Mouse (Mus musculus) lung, postnatal 0 days (tissue): Measurements from ENCODE around the gene Ccdc148. TPM values are rescaled to one million over a fixed set of nuclear protein-coding genes. Genes with fewer than 3 reads are reported as not detected.
A peak's percentile ranks its signal among the peaks of the same experiment; 100 is the strongest.

Experiments used
- ATAC-seq: fragments of 200-750 bp; cut with Nextera tagmentation; 2 replicates; pipeline ENCODE4 v1.8.0; 2017; ENCODE audit warnings: moderate library complexity
- DNase-seq: peaks from one replicate; pipeline ENCODE4 v3.0.0-alpha.2; 2016; ENCODE audit warnings: low spot score
- H3K27ac ChIP-seq: fragments of 300-500 bp; sonication (generic); 2 replicates; pipeline ENCODE4 v1.5.1; 2014; ENCODE audit warnings: antibody characterized with exemption, mild to moderate bottlenecking, low read length, mixed read lengths
- H3K27me3 ChIP-seq: fragments of 300-500 bp; sonication (generic); replicated peaks from 2 replicates; pipeline ENCODE4 v1.6.1; 2014; ENCODE audit warnings: low read length, mixed read lengths; ENCODE audit not compliant: insufficient read depth
- H3K36me3 ChIP-seq: fragments of 300-500 bp; sonication (generic); 2 replicates; pipeline ENCODE4 v1.6.1; 2014; ENCODE audit warnings: low read length, mixed read lengths; ENCODE audit not compliant: insufficient read depth
- H3K4me1 ChIP-seq: fragments of 300-500 bp; sonication (generic); 2 replicates; pipeline ENCODE4 v1.6.1; 2014; ENCODE audit warnings: antibody characterized with exemption, low read depth, low read length, mixed read lengths; ENCODE audit not compliant: insufficient read depth
- H3K4me2 ChIP-seq: fragments of 300-500 bp; sonication (generic); replicated peaks from 2 replicates; pipeline ENCODE4 v1.6.1; 2014; ENCODE audit warnings: low read depth, mild to moderate bottlenecking, low read length, moderate library complexity, mixed read lengths
- H3K4me3 ChIP-seq: fragments of 300-500 bp; sonication (generic); 2 replicates; pipeline ENCODE4 v1.5.1; 2014; ENCODE audit warnings: low read depth, low read length
- H3K9ac ChIP-seq: fragments of 300-500 bp; sonication (generic); replicated peaks from 2 replicates; pipeline ENCODE4 v1.6.1; 2014; ENCODE audit warnings: low read depth, mild to moderate bottlenecking
- H3K9me3 ChIP-seq: fragments of 300-500 bp; sonication (generic); 2 replicates; pipeline ENCODE4 v1.6.1; 2016; ENCODE audit warnings: low read length, mixed read lengths
- CTCF ChIP-seq: IDR thresholded peaks from 2 replicates; pipeline ENCODE4 v1.5.1; 2016; ENCODE audit warnings: antibody characterized with exemption, mild to moderate bottlenecking
- EP300 ChIP-seq: IDR thresholded peaks from 2 replicates; pipeline ENCODE4 v1.6.1; 2016; ENCODE audit warnings: antibody characterized with exemption, mild to moderate bottlenecking, control low read depth
- WGBS: fragments of 180-500 bp; shearing (Covaris S2); extraction: QIAGEN DNeasy Blood & Tissue Kit; methylation state at CpG from one replicate; pipeline ENCODE4 v1.1.7; 2014; 5-methylcytosine and 5-hydroxymethylcytosine counted together
- polyA plus RNA-seq: library from polyadenylated mRNA; unstranded; fragments of >200 nt; fragmentation: Nextera tagmentation; extraction: Ambion mirVana; gene quantifications from 2 replicates; pipeline ENCODE4 v1.2.1, GENCODE M21; 2015

Ccdc148 gene
- polyA plus RNA-seq, 1 experiment from 2014 or later: 0.68 TPM

DNA sequence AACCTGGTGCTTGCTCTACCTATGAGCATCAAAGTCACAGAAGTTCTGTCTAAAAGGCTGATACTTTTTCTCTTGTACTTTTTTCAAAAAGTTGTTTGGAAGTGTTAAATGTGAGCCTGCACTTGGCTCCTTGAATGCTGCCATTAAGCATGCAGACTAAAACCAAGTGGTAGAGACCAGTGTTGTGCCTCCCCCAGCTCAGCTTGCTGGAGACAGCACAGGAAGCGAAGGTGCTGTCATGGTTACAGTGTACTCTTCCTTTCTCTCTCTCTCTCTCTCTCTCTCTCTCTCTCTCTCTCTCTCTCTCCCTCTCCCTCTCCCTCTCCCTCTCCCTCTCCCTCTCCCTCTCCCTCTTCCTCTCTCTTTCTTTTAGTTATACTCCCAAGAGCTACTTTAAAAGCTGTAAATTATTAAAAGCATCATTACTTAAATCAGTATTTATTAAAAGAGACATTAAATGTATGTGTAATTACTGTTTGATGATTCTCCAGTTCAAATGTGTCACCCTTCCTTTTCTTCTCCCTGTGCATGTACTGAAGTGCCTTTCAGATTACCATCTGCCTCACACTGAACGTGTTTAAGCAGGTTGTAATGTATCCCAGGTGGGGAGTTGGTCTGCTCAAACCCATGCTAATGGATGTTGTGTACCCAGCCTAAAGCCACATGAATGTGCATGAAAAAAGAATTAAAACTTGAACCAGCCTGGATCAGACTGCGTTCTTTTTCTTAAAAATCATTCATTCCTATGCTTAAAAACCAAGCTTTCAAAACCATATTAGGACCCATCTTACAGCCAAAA is 43.3 kb upstream of the Ccdc148 start:
- Histone ChIP-seq H3K27me3 (no peaks in the 10 kb centered on the region), H3K4me3 (no peak overlapping the region), H3K36me3 (no peaks in the 10 kb centered on the region), H3K27ac (no peak overlapping the region), H3K4me1 (0 out of 2 replicates have a peak, but pooled peaks cover 4% of the 10 kb centered on the region), H3K9me3 (no peaks in the 10 kb centered on the region), H3K9ac (no peak overlapping the region), H3K4me2 (no peak overlapping the region)
- DNase-seq (no peak), ATAC-seq (no peak)
- TF ChIP-seq CTCF (no peak), EP300 (no peak)
- WGBS: 67% methylated on average over 3 of the region's 3 CpGs

DNA sequence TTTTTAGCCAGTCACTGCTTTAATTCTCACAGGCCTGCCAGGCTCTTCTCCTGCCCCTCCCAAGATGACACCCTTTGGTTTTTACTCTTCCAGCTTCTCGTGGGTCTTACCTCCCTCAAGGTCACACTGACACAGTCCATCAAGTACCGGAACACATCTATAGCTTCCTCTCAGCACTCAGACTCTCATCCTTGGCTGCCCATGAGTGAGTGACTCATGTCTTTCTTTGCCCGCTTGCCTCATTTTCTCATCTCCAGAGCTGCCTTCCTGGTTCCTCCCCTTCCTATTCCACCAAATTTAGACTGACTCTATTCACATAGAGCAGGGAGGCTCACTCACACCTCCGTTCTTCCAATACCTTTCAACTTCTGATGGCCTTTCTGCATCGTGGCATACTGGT is 42.4 kb upstream of the Ccdc148 start:
- H3K4me3 ChIP-seq: no peak overlapping the region
- no peaks in the 10 kb centered on the region for H3K27me3 ChIP-seq
- H3K9me3 ChIP-seq: no peaks in the 10 kb centered on the region
- ATAC-seq: 0 out of 2 replicates have a peak, but pooled peaks have one; percentile 28
- no peak overlapping the region for H3K4me2 ChIP-seq
- 55% methylated on average over 5 of the region's 5 CpGs for WGBS
- DNase-seq: peak; percentile 19
- H3K9ac ChIP-seq: no peak overlapping the region
- H3K36me3 ChIP-seq: no peaks in the 10 kb centered on the region
- no peak overlapping the region for H3K27ac ChIP-seq
- TF ChIP-seq EP300: no peak
- no peak for TF ChIP-seq CTCF
- 0 out of 2 replicates have a peak, but pooled peaks cover 4% of the 10 kb centered on the region for H3K4me1 ChIP-seq

DNA sequence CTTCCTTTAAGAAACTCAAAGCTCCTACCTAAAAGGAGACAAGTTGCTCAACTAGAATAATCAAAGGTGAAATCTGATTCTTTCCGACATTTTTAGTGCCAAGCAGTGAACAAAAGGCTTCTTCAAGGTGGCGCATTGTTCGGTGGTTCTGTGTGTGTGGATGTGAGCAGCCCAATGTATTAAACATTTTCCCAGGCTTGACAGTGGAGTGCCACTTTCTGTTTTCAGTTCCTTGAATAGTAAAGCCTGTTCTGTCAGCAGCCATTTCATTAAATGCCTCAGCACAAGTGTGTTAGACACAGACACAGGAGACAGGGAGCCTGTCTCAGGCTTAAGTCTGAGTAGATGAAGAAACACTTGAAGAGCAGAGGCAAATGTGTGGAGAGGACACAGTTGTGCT is 40.0 kb upstream of the Ccdc148 start:
- Histone ChIP-seq H3K4me2 (no peak overlapping the region), H3K27ac (no peak overlapping the region), H3K4me1 (no peaks in the 10 kb centered on the region), H3K4me3 (no peak overlapping the region), H3K27me3 (no peaks in the 10 kb centered on the region), H3K36me3 (no peaks in the 10 kb centered on the region), H3K9ac (no peak overlapping the region), H3K9me3 (no peaks in the 10 kb centered on the region)
- ATAC-seq (no peak), DNase-seq (no peak)
- TF ChIP-seq EP300 (no peak), CTCF (no peak)
- 56% methylated on average over 3 of the region's 3 CpGs for WGBS

- Histone ChIP-seq H3K9me3 (no peaks in the 10 kb centered on the region), H3K27me3 (no peaks in the 10 kb centered on the region), H3K4me3 (no peak overlapping the region), H3K36me3 (no peaks in the 10 kb centered on the region), H3K4me2 (no peak overlapping the region), H3K27ac (no peak overlapping the region), H3K4me1 (no peaks in the 10 kb centered on the region), H3K9ac (no peak overlapping the region)
- TF ChIP-seq CTCF (no peak), EP300 (no peak)
- 95% methylated on average over 5 of the region's 5 CpGs for WGBS
- DNase-seq (no peak), ATAC-seq (no peak)
Measured at GRCm38 (mm10) chr2:59199476-59199976, 39.0 kb upstream of the Ccdc148 start.

- no peaks in the 10 kb centered on the region for H3K9me3 ChIP-seq
- no peak overlapping the region for H3K4me2 ChIP-seq
- no peaks in the 10 kb centered on the region for H3K36me3 ChIP-seq
- H3K9ac ChIP-seq: no peak overlapping the region
- no peak overlapping the region for H3K27ac ChIP-seq
- H3K27me3 ChIP-seq: no peaks in the 10 kb centered on the region
- no peak for ATAC-seq
- WGBS: 76% methylated on average over 4 of the region's 4 CpGs
- no peak for DNase-seq
- no peaks in the 10 kb centered on the region for H3K4me1 ChIP-seq
- no peak overlapping the region for H3K4me3 ChIP-seq
- TF ChIP-seq CTCF (no peak), EP300 (no peak)
Measured at GRCm38 (mm10) chr2:59197156-59197555, 36.7 kb upstream of the Ccdc148 start.

DNA sequence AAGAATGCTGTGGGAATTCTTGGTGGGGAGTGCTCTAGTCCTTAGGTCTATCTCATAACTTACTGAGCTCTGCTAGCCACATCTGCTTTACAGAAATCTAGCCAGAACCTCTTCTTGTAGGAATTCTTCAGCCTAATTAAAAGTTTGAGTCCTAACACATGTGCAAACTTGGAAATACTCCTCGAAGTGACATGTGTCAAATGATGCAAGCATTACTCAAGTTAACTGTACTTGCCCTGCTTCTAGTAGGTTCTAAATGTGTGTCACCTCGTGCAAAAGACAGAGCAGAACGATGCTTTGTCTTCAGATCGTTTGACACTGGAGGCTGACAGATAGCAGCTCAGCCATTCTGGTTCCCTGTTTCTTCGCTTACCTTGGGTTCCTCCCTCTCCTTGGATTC is 32.6 kb upstream of the Ccdc148 start:
- TF ChIP-seq EP300 (no peak), CTCF (no peak)
- Histone ChIP-seq H3K4me3 (no peak overlapping the region), H3K4me2 (no peak overlapping the region), H3K4me1 (no peaks in the 10 kb centered on the region; the same call in 1 of the 2 replicates), H3K9me3 (no peaks in the 10 kb centered on the region), H3K9ac (no peak overlapping the region), H3K27me3 (no peaks in the 10 kb centered on the region), H3K27ac (no peak overlapping the region), H3K36me3 (no peaks in the 10 kb centered on the region)
- no peak for DNase-seq
- 40% methylated on average over 5 of the region's 5 CpGs for WGBS
- no peak for ATAC-seq
